In genomic region chrX:9253990-9254389, GRCm38 (mm10) we compare ENCODE assay signal across 21 mouse cellular contexts. TPM values are rescaled to one million over a fixed set of nuclear protein-coding genes. Genes with fewer than 3 reads are reported as not detected.
DNase-seq lines count a peak whose midpoint lies in the region; ATAC-seq and TF ChIP-seq lines count a peak whose summit lies in the region.
"Had no signal": no experiment of that assay in that cellular context is flagged by ENCODE, and none has a peak within 500 bp of the region (broad histone marks: within the 10 kb centered on the region; RNA-seq: fewer than 3 reads in every experiment).

No protein-coding gene starts in this region.

- no peak for TF ChIP-seq RAD21 in MEL (IDR thresholded peaks at IDR 0.05; ENCODE audit: low read depth, low read length)

- peak; percentile 22 for DNase-seq in spleen, adult 12 weeks (ENCODE audit: low spot score)
- no peak for DNase-seq in spleen, postnatal 10 days (ENCODE audit: low spot score in 2 of 2)
- no peak for DNase-seq in MEL (ENCODE audit: low read depth, low spot score)
- no peak for DNase-seq in forebrain, embryonic 11.5 days (ENCODE audit: low spot score)
- DNase-seq in adrenal gland, adult (ENCODE audit: inconsistent age in 2 of 2, low spot score in 1 of 2) = no peak
- DNase-seq in midbrain, embryonic 10.5 days (ENCODE audit: low spot score) = no peak
- DNase-seq: adrenal gland, postnatal 25 days; cerebellum, postnatal 10 days; gastrocnemius, postnatal 14 days; kidney, adult 2 months; lung, postnatal 36 days had no signal

- H3K27ac ChIP-seq in MEL (ENCODE audit: control insufficient read depth, low read depth, low read length) = no peak overlapping the region
- no peak overlapping the region for H3K27ac ChIP-seq in forebrain, embryonic 11.5 days (ENCODE audit: low read depth, low read length)
- no peak overlapping the region for H3K27ac ChIP-seq in midbrain, embryonic 10.5 days (replicated peaks)
- H3K27ac ChIP-seq: hindbrain, embryonic 12.5 days; neural tube, embryonic 12.5 days had no signal

- 84% methylated on average over 10 of the region's 10 CpGs for WGBS in forebrain, embryonic 11.5 days
- WGBS in midbrain, embryonic 10.5 days = 83% methylated on average over 10 of the region's 10 CpGs

- H3K36me3 ChIP-seq in MEL (ENCODE audit: control insufficient read depth in 1 of 2, insufficient read depth in 2 of 2, low read length in 2 of 2) = peaks cover 0 to 32% of the 10 kb centered on the region in 2 experiments; a peak in 2 of 4 replicates
- H3K36me3 ChIP-seq in forebrain, embryonic 11.5 days (ENCODE audit: control insufficient read depth, insufficient read depth, low read length) = no peaks in the 10 kb centered on the region
- no peaks in the 10 kb centered on the region for H3K36me3 ChIP-seq in midbrain, embryonic 10.5 days
- H3K36me3 ChIP-seq: hindbrain, embryonic 12.5 days; neural tube, embryonic 12.5 days had no signal

- TF ChIP-seq POLR2A in MEL (IDR thresholded peaks at IDR 0.05; ENCODE audit: control insufficient read depth in 1 of 2, insufficient read depth in 1 of 2, low read depth in 1 of 2, low read length in 2 of 2, poor library complexity in 1 of 2) = no peak

- no peaks in the 10 kb centered on the region for H3K27me3 ChIP-seq in MEL (ENCODE audit: control insufficient read depth in 1 of 2, insufficient read depth in 2 of 2, low read length in 2 of 2)
- H3K27me3 ChIP-seq in forebrain, embryonic 11.5 days (ENCODE audit: control insufficient read depth, insufficient read depth, low read length) = no peaks in the 10 kb centered on the region
- H3K27me3 ChIP-seq in midbrain, embryonic 10.5 days (ENCODE audit: low read depth, poor library complexity, severe bottlenecking) = no peaks in the 10 kb centered on the region
- H3K27me3 ChIP-seq: hindbrain, embryonic 12.5 days; neural tube, embryonic 12.5 days had no signal

- H3K4me3 ChIP-seq in MEL (ENCODE audit: control insufficient read depth in 1 of 2, insufficient read depth in 1 of 2, low read depth in 2 of 2, low read length in 2 of 2) = no peak overlapping the region
- H3K4me3 ChIP-seq in forebrain, embryonic 11.5 days (ENCODE audit: low read depth, low read length) = no peak overlapping the region
- no peak overlapping the region for H3K4me3 ChIP-seq in midbrain, embryonic 10.5 days
- H3K4me3 ChIP-seq: hindbrain, embryonic 12.5 days; neural tube, embryonic 12.5 days had no signal

- no peak for TF ChIP-seq CTCF in MEL (IDR thresholded peaks at IDR 0.05 in 2 of 3, conservative IDR thresholded peaks at IDR 0.05 in 1 of 3; ENCODE audit: control insufficient read depth in 1 of 3, insufficient read depth in 1 of 3, low read depth in 2 of 3, low read length in 3 of 3, poor library complexity in 1 of 3, severe bottlenecking in 1 of 3)

- peaks cover 12 to 24% of the 10 kb centered on the region in 2 experiments for H3K4me1 ChIP-seq in MEL (ENCODE audit: control insufficient read depth in 1 of 2, insufficient read depth in 2 of 2, low read length in 2 of 2)
- H3K4me1 ChIP-seq in forebrain, embryonic 11.5 days (replicated peaks; ENCODE audit: control insufficient read depth, insufficient read depth, low read length) = no peaks in the 10 kb centered on the region
- no peaks in the 10 kb centered on the region for H3K4me1 ChIP-seq in midbrain, embryonic 10.5 days
- H3K4me1 ChIP-seq: hindbrain, embryonic 12.5 days; neural tube, embryonic 12.5 days had no signal

- no peak for TF ChIP-seq EP300 in MEL (IDR thresholded peaks at IDR 0.05; ENCODE audit: low read depth in 1 of 2, low read length in 2 of 2)

- peak; percentile 69 for ATAC-seq in hematopoietic stem cell, adult 5-6 weeks (replicated peaks in 1 of 2; ENCODE audit: insufficient read depth in 1 of 2, low FRiP score in 2 of 2, low TSS enrichment in 1 of 2, low read depth in 1 of 2, poor library complexity in 2 of 2, severe bottlenecking in 2 of 2)
- ATAC-seq in megakaryocyte progenitor cell, adult 5-6 weeks (replicated peaks; ENCODE audit: poor library complexity) = peak; percentile 68
- ATAC-seq in forebrain, embryonic 11.5 days (replicated peaks; ENCODE audit: low FRiP score) = no peak
- ATAC-seq: forebrain, embryonic 16.5 days; midbrain, embryonic 16.5 days had no signal

- no peak overlapping the region for H3K9ac ChIP-seq in MEL (ENCODE audit: control insufficient read depth, low read depth, low read length, poor library complexity, severe bottlenecking)
- H3K9ac ChIP-seq in forebrain, embryonic 11.5 days (ENCODE audit: low read length) = no peak overlapping the region
- H3K9ac ChIP-seq: hindbrain, embryonic 12.5 days; neural tube, embryonic 12.5 days had no signal

- no peaks in the 10 kb centered on the region for H3K79me2 ChIP-seq in MEL (ENCODE audit: control insufficient read depth, insufficient read depth, low read length, poor library complexity)

- H3K9me3 ChIP-seq in MEL (replicated peaks; ENCODE audit: insufficient read depth, low read length) = no peaks in the 10 kb centered on the region
- H3K9me3 ChIP-seq in forebrain, embryonic 11.5 days (ENCODE audit: control insufficient read depth, low read length) = no peaks in the 10 kb centered on the region
- no peaks in the 10 kb centered on the region for H3K9me3 ChIP-seq in midbrain, embryonic 10.5 days (replicated peaks)
- H3K9me3 ChIP-seq: hindbrain, embryonic 12.5 days; neural tube, embryonic 12.5 days had no signal

- no peak overlapping the region for H3K4me2 ChIP-seq in forebrain, embryonic 11.5 days (ENCODE audit: low read depth, low read length, severe bottlenecking)
- H3K4me2 ChIP-seq: hindbrain, embryonic 12.5 days; neural tube, embryonic 12.5 days had no signal

TF ChIP-seq in MEL, 35 proteins besides CTCF, POLR2A, EP300 and RAD21:
- TF ChIP-seq MEF2A (IDR thresholded peaks at IDR 0.05; ENCODE audit: extremely low read depth, insufficient replicate concordance, low read depth, low read length, poor library complexity, severe bottlenecking) = no peak
- TF ChIP-seq MAFK (IDR thresholded peaks at IDR 0.05; ENCODE audit: borderline replicate concordance, low read depth, low read length) = peak; percentile 70; the same call in 1 of the 2 replicates
- no peak for TF ChIP-seq ELF1 (IDR thresholded peaks at IDR 0.05; ENCODE audit: low read depth, low read length)

RNA-seq across cellular contexts. Expression of gene Gm14862, which starts 2.7 kb away (rescaled TPM):
- total RNA-seq in MEL (2012; rRNA removed) = not detected in 2 replicates
- polyA plus RNA-seq in MEL (2012; ENCODE audit: insufficient read depth in 1 of 2, insufficient read length in 2 of 2, low read depth in 1 of 2, low replicate concordance in 2 of 2, missing spikeins in 1 of 2) = not detected
- total RNA-seq in hematopoietic stem cell, adult 5-6 weeks (2017) = not detected in 2 replicates
- total RNA-seq in megakaryocyte progenitor cell, adult 5-6 weeks (2015) = not detected in 2 replicates
- total RNA-seq in megakaryocyte progenitor cell, adult 5-6 weeks (2017) = not detected in 2 replicates
- polyA plus RNA-seq in forebrain, embryonic 11.5 days (2014; fragmentation: Nextera tagmentation; extraction: Ambion mirVana) = not detected in 2 replicates
- polyA plus RNA-seq in midbrain, embryonic 10.5 days (2016; fragmentation: Nextera tagmentation; extraction: Ambion mirVana) = 0.16 and 0.20 TPM in 2 replicates
- total RNA-seq: adrenal gland, postnatal 25 days; gastrocnemius, postnatal 14 days; layer of hippocampus, adult 18-20 months had no signal
- polyA plus RNA-seq: forebrain, embryonic 16.5 days; kidney, adult 2 months; limb, embryonic 14.5 days had no signal

RNA-seq across cellular contexts. Expression of gene Xk, which starts 18.6 kb away (rescaled TPM):
- total RNA-seq in MEL (2012; rRNA removed) = 10.7 and 11.1 TPM in 2 replicates
- 10 to 100 TPM in 1 of 2 experiments, not detected in 1; 36.6 TPM for polyA plus RNA-seq in MEL (2012; ENCODE audit: insufficient read depth in 1 of 2, insufficient read length in 2 of 2, low read depth in 1 of 2, low replicate concordance in 2 of 2, missing spikeins in 1 of 2)
- 8.4 and 10.4 TPM in 2 replicates for total RNA-seq in hematopoietic stem cell, adult 5-6 weeks (2017)
- total RNA-seq in megakaryocyte progenitor cell, adult 5-6 weeks (2015) = 27.6 and 33.8 TPM in 2 replicates
- 8.8 and 10.5 TPM in 2 replicates for total RNA-seq in megakaryocyte progenitor cell, adult 5-6 weeks (2017)
- polyA plus RNA-seq in forebrain, embryonic 11.5 days (2014; fragmentation: Nextera tagmentation; extraction: Ambion mirVana) = 3.9 and 4.7 TPM in 2 replicates
- polyA plus RNA-seq in midbrain, embryonic 10.5 days (2016; fragmentation: Nextera tagmentation; extraction: Ambion mirVana) = 2.0 and 2.3 TPM in 2 replicates

RNA-seq across cellular contexts. Expression of gene H2al1m, which starts 29.6 kb away (rescaled TPM):
- 0.85 and 1.1 TPM in 2 replicates for total RNA-seq in MEL (2012; rRNA removed)
- 1 to 10 TPM in 1 of 2 experiments, not detected in 1; 3.5 TPM for polyA plus RNA-seq in MEL (2012; ENCODE audit: insufficient read depth in 1 of 2, insufficient read length in 2 of 2, low read depth in 1 of 2, low replicate concordance in 2 of 2, missing spikeins in 1 of 2)
- not detected in 2 replicates for total RNA-seq in hematopoietic stem cell, adult 5-6 weeks (2017)
- total RNA-seq in megakaryocyte progenitor cell, adult 5-6 weeks (2015) = 2.3 TPM in 2 replicates
- total RNA-seq in megakaryocyte progenitor cell, adult 5-6 weeks (2017) = not detected in 2 replicates
- not detected in 2 replicates for polyA plus RNA-seq in forebrain, embryonic 11.5 days (2014; fragmentation: Nextera tagmentation; extraction: Ambion mirVana)
- not detected in 2 replicates for polyA plus RNA-seq in midbrain, embryonic 10.5 days (2016; fragmentation: Nextera tagmentation; extraction: Ambion mirVana)
- total RNA-seq: adrenal gland, postnatal 25 days; layer of hippocampus, adult 18-20 months had no signal
- polyA plus RNA-seq: embryonic facial prominence, embryonic 11.5 days; forebrain, embryonic 16.5 days; heart, embryonic 14.5 days; hindbrain, embryonic 12.5 days; kidney, adult 2 months; limb, embryonic 14.5 days; midbrain, embryonic 16.5 days had no signal

RNA-seq across cellular contexts. Expression of gene Lancl3, which starts 54.3 kb away (rescaled TPM):
- not detected in 2 replicates for total RNA-seq in MEL (2012; rRNA removed)
- under 1 TPM in 1 of 2 experiments, not detected in 1; 0.03 TPM for polyA plus RNA-seq in MEL (2012; ENCODE audit: insufficient read depth in 1 of 2, insufficient read length in 2 of 2, low read depth in 1 of 2, low replicate concordance in 2 of 2, missing spikeins in 1 of 2)
- total RNA-seq in hematopoietic stem cell, adult 5-6 weeks (2017) = 1.1 and 2.3 TPM in 2 replicates
- not detected in 2 replicates for total RNA-seq in megakaryocyte progenitor cell, adult 5-6 weeks (2015)
- total RNA-seq in megakaryocyte progenitor cell, adult 5-6 weeks (2017) = 0.04 and 0.10 TPM in 2 replicates
- polyA plus RNA-seq in forebrain, embryonic 11.5 days (2014; fragmentation: Nextera tagmentation; extraction: Ambion mirVana) = 0.55 and 0.75 TPM in 2 replicates
- 0.35 and 0.50 TPM in 2 replicates for polyA plus RNA-seq in midbrain, embryonic 10.5 days (2016; fragmentation: Nextera tagmentation; extraction: Ambion mirVana)
